13 mouse cellular contexts compared by ENCODE assay signal in genomic region chr15:91753378-91754080, GRCm38 (mm10).
DNase-seq lines count a peak whose midpoint lies in the region; ATAC-seq and TF ChIP-seq lines count a peak whose summit lies in the region.
"Had no signal": no experiment of that assay in that cellular context is flagged by ENCODE, and none has a peak within 500 bp of the region (broad histone marks: within the 10 kb centered on the region; RNA-seq: fewer than 3 reads in every experiment).

No protein-coding gene starts in this region.

- no peaks in the 10 kb centered on the region for H3K4me1 ChIP-seq in heart, embryonic 14.5 days (ENCODE audit: control insufficient read depth in 2 of 2, insufficient read depth in 2 of 2, low read length in 2 of 2)
- H3K4me1 ChIP-seq in heart, embryonic 12.5 days (replicated peaks) = no peaks in the 10 kb centered on the region
- H3K4me1 ChIP-seq in neural tube, embryonic 15.5 days = peaks cover 9% of the 10 kb centered on the region; the same call in 1 of the 2 replicates
- peaks cover 2% of the 10 kb centered on the region; the same call in 1 of the 2 replicates for H3K4me1 ChIP-seq in forebrain, postnatal 0 days (ENCODE audit: insufficient read depth)

- no peak overlapping the region for H3K9ac ChIP-seq in heart, embryonic 14.5 days (ENCODE audit: low read length)
- H3K9ac ChIP-seq in heart, embryonic 12.5 days = no peak overlapping the region
- no peak overlapping the region for H3K9ac ChIP-seq in neural tube, embryonic 15.5 days (replicated peaks)
- no peak overlapping the region for H3K9ac ChIP-seq in forebrain, postnatal 0 days

- H3K27ac ChIP-seq in heart, embryonic 14.5 days (replicated peaks in 1 of 2; ENCODE audit: control insufficient read depth in 1 of 2, insufficient read depth in 1 of 2, low read depth in 2 of 2, low read length in 2 of 2) = no peak overlapping the region
- H3K27ac ChIP-seq in heart, embryonic 12.5 days (ENCODE audit: poor library complexity, severe bottlenecking) = no peak overlapping the region
- H3K27ac ChIP-seq in neural tube, embryonic 15.5 days (replicated peaks) = no peak overlapping the region
- no peak overlapping the region for H3K27ac ChIP-seq in forebrain, postnatal 0 days (ENCODE audit: low read depth, low read length)
- H3K27ac ChIP-seq: heart, adult 2 months had no signal

- WGBS in heart, embryonic 14.5 days = 79% methylated on average over 14 of the region's 14 CpGs
- 68% methylated on average over 14 of the region's 14 CpGs for WGBS in heart, embryonic 12.5 days
- WGBS in neural tube, embryonic 15.5 days = 74% methylated on average over 14 of the region's 14 CpGs
- 68% methylated on average over 14 of the region's 14 CpGs for WGBS in forebrain, postnatal 0 days

- peaks cover 16% of the 10 kb centered on the region for H3K36me3 ChIP-seq in heart, embryonic 14.5 days (ENCODE audit: control insufficient read depth, insufficient read depth, low read length)
- H3K36me3 ChIP-seq in heart, embryonic 12.5 days = peaks cover 10% of the 10 kb centered on the region; the same call in 1 of the 2 replicates
- no peaks in the 10 kb centered on the region for H3K36me3 ChIP-seq in neural tube, embryonic 15.5 days
- no peaks in the 10 kb centered on the region for H3K36me3 ChIP-seq in forebrain, postnatal 0 days (ENCODE audit: insufficient read depth)

- no peaks in the 10 kb centered on the region for H3K27me3 ChIP-seq in heart, embryonic 14.5 days (ENCODE audit: control insufficient read depth, insufficient read depth, low read length)
- H3K27me3 ChIP-seq in heart, embryonic 12.5 days (replicated peaks) = no peaks in the 10 kb centered on the region
- no peaks in the 10 kb centered on the region for H3K27me3 ChIP-seq in neural tube, embryonic 15.5 days (replicated peaks)
- no peaks in the 10 kb centered on the region for H3K27me3 ChIP-seq in forebrain, postnatal 0 days (ENCODE audit: insufficient read depth, low read length)

- TF ChIP-seq CTCF in forebrain, postnatal 0 days (IDR thresholded peaks at IDR 0.05; ENCODE audit: low read depth) = no peak

- no peak for DNase-seq in neural tube, embryonic 10.5 days (ENCODE audit: extremely low spot score, low spot score)
- peak; percentile 7 for DNase-seq in forebrain, postnatal 0 days
- no peak for DNase-seq in urinary bladder, postnatal 10 days (ENCODE audit: low spot score)
- DNase-seq in kidney, postnatal 10 days = no peak
- DNase-seq in left cerebral cortex, postnatal 36 days (ENCODE audit: low spot score in 2 of 2) = no peak
- DNase-seq: adrenal gland, postnatal 14 days; cerebellum, adult 2 months; heart, adult 2 months; lung, adult 2 months had no signal

- intact Hi-C loops in left cerebral cortex, postnatal 36 days (cut with DNase I) = loop anchor here (1.0 to 10.0 kb wide), 5 partner anchors 144 to 589 kb away; no protein-coding TSS in a partner anchor

- no peak for ATAC-seq in heart, embryonic 14.5 days (ENCODE audit: insufficient number of reproducible peaks, insufficient read depth, low FRiP score, low read depth)
- ATAC-seq in heart, embryonic 12.5 days (ENCODE audit: insufficient number of reproducible peaks, low FRiP score) = no peak
- no peak for ATAC-seq in neural tube, embryonic 15.5 days (ENCODE audit: low FRiP score)
- ATAC-seq in forebrain, postnatal 0 days = no peak
- ATAC-seq: CD4-positive, CD25-positive, alpha-beta regulatory T cell, adult 4 months had no signal

- peak overlapping the region; percentile 49; the same call in 1 of the 2 replicates for H3K4me2 ChIP-seq in heart, embryonic 14.5 days (ENCODE audit: low read length)
- no peak overlapping the region for H3K4me2 ChIP-seq in heart, embryonic 12.5 days
- 0 out of 2 replicates have a peak overlapping the region, but pooled peaks have one; percentile 20 for H3K4me2 ChIP-seq in neural tube, embryonic 15.5 days
- H3K4me2 ChIP-seq in forebrain, postnatal 0 days (ENCODE audit: low read depth) = peak overlapping the region; percentile 5; the same call in 1 of the 2 replicates

- no peak overlapping the region for H3K4me3 ChIP-seq in heart, embryonic 14.5 days (ENCODE audit: control insufficient read depth in 1 of 2, insufficient read depth in 1 of 2, low read depth in 1 of 2, low read length in 2 of 2)
- H3K4me3 ChIP-seq in heart, embryonic 12.5 days = no peak overlapping the region
- no peak overlapping the region for H3K4me3 ChIP-seq in neural tube, embryonic 15.5 days (replicated peaks)
- no peak overlapping the region for H3K4me3 ChIP-seq in forebrain, postnatal 0 days (ENCODE audit: low read depth, low read length)
- H3K4me3 ChIP-seq: heart, adult 2 months had no signal

- H3K9me3 ChIP-seq in heart, embryonic 14.5 days (ENCODE audit: control insufficient read depth, low read length) = no peaks in the 10 kb centered on the region
- no peaks in the 10 kb centered on the region for H3K9me3 ChIP-seq in heart, embryonic 12.5 days (replicated peaks)
- no peaks in the 10 kb centered on the region for H3K9me3 ChIP-seq in neural tube, embryonic 15.5 days (replicated peaks)
- no peaks in the 10 kb centered on the region for H3K9me3 ChIP-seq in forebrain, postnatal 0 days (ENCODE audit: low read length)
